Mouse (Mus musculus): ENCODE data around the gene Anxa11.
A peak's percentile ranks its signal among the peaks of the same experiment; 100 is the strongest.
"Not testable (repeated sequence)": the region's sequence is repeated elsewhere in the genome, so short reads cannot be mapped to it uniquely, and the experiment has no call there.

Anxa11 gene

DNA sequence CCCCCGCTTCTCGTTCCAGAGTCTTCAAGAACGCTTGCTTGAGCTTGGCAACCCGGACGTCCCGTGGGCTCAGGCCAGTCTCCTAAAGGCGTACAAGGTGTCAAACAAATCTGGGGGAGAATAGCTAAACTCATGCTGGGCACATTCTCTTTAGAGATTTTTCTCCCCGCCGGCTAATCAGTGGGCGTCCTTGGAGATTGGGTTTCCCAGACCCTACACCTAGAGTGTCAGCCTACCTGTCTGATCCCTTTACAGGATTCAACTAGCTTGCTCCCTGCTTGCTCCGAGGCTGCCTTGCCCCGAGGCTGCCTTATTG lies 690 bp downstream of the Anxa11 start:
- DNase-seq: no peak

DNA sequence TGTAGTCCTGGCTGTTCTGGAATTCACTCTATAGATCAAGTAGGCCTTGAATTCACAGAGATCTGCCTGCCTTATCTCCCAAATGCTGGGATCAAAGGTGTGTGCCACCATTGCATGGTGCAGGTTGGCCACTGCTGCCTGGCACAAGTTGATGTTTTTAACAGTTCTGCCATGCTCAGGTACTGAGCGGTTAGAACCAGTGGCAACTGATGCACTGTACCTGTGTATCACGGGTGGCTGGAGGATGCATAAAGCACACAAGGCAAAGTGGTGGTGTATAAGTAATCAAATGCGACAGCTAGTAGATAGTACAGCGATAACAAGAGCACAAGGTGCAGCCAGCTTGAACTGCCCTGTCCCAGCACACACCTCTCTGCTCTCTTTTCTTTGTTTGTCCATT lies 2.4 kb downstream of the Anxa11 start:
- DNase-seq: no peak

GRCm38 (mm10) chr14:25845832-25846383 lies 4.0 kb downstream of the Anxa11 start:
- DNase-seq: no peak

DNA sequence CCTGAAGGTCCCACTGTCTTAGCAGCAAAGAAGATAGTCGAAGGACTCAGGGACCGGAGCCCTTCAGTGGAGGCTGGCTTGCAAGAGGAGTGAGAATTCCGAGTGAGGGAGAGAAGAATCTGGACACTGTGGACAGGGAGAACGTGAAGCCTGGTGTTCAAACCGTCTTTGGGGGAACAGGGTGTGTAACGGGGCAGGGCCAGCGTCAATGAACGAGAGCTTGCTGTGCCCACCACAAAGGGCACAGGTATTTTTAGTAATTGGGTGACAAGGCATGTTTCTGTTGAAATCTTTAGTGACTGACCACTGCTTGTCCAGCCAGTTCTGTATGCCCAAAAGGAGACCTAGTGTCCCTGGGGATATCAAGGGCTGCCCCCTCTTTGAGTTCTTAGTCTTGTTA lies 4.6 kb downstream of the Anxa11 start:
- no peak for DNase-seq

DNA sequence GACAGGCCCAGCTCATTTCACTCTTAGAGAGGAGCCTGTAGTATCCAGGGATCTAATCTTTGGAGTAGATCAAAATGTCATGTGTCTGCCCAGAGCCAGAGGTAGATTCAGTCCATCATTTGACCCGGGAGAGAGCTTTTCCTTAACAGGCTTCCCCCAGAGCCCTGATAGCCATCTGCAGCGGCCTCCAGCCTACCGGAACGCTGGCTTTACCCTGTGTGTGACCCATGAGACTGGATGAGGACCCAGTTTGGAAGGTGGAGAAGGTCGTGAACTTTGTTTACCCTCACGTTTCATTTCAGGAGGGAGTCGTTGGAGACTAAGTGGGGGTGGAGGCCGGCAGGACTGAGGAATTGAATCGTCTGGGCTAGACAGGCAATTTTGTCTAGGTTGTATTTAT lies 5.7 kb downstream of the Anxa11 start:
- no peak for DNase-seq

DNA sequence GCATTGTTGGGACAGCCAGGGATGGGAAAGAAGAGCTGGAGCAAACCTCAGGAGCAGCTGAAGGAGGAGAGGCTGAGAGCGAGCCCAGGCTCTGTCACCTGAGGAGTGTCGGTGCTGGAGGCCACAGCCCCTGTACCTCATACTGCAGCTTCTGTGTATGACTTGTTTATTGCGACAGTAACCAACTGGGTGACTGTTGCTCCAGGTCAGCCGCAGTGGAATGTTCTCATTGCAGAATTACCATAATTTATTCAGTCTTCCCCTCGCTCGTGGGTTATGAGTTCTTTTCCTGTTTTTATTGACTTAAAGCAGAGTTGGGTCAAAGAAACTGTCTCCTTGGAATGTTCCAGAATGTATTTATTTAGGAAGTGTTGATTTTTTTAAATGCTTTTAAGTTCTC lies 6.3 kb downstream of the Anxa11 start:
- no peak for DNase-seq

DNA sequence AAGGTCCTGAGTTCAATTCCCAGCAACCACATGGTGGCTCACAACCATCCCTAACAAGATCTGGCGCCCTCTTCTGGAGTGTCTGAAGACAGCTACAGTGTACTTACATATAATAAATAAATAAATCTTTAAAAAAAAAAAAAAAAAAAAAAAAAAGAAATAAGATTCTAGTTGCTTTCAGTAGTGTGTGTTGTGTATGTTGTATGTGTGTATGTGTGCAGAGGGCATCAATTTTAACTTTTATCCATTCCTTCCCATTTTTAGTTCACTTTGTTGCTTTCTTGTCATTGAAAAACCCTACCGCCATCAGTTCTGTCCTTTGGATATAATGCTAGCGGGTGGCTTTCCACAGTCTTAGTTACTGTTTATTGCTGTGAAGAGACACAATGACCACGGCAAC lies 6.8 kb downstream of the Anxa11 start:
- DNase-seq: not testable (repeated sequence)

DNA sequence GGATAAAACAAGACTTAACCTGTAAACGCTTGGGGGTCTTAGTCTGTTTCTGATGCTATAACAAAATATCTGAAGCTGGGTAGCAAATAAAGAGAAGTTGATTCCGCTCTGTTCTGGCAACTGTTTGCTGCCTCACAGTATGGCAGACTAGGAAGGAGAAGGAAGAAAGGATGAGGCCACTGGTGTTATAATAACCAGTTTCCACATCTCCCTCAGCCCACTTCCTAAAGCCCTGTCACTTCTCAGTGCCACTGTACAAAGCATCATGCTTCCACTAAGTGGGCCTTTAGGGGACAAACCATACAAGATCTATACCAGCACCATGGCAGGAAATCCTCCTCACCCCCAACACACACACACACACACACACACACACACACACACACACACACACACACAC lies 8.5 kb downstream of the Anxa11 start:
- DNase-seq: no peak

DNA sequence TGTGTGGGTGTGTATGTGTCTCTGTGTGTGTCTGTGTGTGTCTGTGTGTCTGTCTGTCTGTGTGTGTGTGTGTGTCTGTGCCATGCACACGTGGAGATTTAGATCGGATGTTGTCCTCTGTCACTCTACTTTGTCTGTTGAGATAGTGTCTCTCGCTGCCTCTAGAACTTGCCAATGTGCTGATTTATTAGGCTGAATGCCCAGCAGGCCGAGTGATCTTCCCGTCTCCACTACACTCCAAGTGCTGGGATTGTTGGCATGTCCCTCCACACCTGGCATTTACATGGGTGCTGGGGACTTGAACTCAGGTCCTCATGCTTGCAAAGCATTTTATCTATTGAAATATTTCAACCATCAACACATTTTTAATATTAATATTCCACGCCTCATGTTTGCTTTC lies 9.2 kb downstream of the Anxa11 start:
- no peak for DNase-seq

- DNase-seq: no peak
Observed at GRCm38 (mm10) chr14:25852121-25852561, 10.2 kb downstream of the Anxa11 start.

- DNase-seq: no peak
Observed at GRCm38 (mm10) chr14:25853295-25853694, 11.3 kb downstream of the Anxa11 start.

GRCm38 (mm10) chr14:25853717-25854452 lies 11.9 kb downstream of the Anxa11 start:
- no peak for DNase-seq

- no peak for DNase-seq
Observed at GRCm38 (mm10) chr14:25855241-25855885, 13.4 kb downstream of the Anxa11 start.

DNA sequence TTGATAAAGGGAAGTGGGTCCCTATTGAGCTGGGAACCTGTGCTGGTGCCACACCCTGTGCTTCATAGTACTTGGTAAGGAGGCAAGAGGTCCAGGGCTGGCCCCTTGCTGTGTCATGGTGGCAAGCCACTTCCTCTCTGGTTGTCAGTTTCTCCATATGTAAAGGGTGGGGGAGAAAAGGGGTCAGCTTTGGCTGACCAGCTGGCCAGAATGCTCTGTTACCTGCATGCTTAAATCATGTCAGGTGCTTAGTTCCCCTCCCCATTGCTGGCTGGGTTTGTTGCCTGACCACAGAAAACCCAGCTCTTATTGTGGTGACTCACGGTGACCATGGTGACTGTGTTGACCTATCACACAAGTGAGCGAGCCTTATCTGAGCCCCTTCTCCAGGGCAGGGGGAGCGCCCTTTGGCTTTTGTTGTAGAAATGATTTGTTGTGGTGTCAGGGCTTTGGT lies 15.2 kb downstream of the Anxa11 start:
- peak; percentile 18 for DNase-seq

DNA sequence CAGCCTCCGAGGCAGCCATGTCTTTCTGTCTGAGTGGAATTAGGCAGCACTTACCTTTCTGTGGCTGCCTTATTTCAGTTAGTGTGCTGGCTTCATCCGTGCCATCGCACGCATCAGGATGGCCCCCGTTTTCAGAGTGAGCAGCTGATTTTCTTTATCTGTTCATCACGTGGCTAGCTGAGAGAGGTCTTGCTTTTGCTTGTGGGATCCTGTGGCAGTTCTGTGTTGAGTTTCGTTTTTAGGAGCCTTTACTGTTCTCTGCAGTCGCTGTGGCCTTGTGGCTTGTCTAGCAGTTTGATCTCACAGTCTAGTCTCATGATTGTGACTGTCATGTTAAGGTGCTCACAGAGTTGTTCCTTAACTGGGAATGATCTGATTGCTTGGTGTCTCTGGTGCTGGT lies 16.0 kb downstream of the Anxa11 start:
- peak; percentile 38 for DNase-seq

DNA sequence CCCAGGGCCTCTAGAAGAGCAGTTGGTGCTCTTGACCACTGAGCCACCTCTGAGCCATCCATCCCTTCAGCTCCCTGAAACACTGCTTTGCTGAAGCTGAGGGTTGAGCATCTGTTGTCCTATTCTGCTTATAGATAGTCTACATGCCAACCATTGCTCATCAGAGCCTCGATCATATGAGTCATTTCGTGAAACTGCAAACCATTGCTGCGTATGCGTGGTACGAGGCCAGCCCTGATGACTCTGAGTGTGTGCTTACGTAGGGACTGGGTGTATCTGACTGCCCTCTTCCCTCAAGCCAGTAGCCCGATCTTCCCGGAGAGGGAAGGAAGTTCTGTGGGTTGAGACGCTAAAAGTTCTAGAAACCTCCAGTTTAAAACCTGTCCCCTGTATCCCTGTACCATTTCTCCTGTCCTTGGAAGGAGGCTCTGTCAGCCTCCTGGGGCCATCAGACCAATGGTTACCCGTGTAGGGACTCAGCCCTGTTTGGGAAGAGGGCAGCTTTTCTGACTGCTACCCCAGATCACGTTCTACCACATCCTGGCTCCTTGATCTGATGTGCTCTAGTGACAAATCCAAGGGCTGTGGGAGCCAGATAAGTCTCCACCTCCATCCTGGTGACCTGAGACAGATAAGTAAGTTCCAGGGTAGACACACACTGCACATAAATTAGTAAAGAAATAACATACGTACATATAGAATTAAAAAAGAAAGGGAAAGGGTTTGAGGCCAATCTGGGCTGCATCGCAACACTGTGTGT lies 20.0 kb downstream of the Anxa11 start:
- no peak for DNase-seq

- DNase-seq: no peak
Observed at GRCm38 (mm10) chr14:25863721-25864120, 21.8 kb downstream of the Anxa11 start.

DNA sequence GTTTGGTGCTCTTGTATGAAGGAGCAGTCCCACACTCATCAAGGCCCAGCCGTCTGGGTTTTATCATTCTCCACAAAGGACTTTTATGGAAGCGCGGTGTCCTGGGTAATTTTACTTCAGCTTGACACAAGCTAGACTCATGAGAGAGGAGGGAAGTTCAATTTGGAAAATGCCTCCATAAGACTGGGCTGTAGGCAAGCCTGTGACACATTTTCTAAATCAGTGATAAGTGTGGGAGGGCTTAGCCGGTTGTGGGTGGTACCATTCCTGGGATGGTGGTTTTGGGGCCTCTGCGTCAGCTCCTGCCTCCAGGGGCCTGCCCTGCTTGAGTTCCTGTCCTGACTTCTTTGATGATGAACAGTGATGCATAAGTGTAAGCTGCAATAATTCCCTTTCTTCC lies 23.3 kb downstream of the Anxa11 start:
- no peak for DNase-seq

DNA sequence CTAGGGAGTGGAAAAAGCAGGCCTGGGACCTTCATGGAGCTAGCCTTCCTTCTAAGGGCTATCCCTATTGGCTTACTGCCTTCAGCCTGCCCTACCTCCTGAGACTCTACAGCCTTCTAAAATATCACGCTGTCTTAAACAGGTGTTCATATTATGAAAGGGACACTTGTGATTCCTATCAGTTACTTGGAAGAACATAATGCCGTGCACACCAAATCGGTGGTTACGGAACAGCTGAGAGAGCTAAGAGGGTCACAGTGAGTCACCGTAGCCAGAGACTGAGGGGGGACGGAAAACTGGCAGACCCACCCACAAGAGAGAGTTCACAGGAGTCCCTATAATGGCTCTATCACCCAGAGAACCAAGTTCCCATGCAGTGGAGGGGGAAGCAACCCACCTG lies 24.4 kb downstream of the Anxa11 start:
- DNase-seq: no peak

GRCm38 (mm10) chr14:25866832-25867231 lies 24.9 kb downstream of the Anxa11 start:
- no peak for DNase-seq

DNA sequence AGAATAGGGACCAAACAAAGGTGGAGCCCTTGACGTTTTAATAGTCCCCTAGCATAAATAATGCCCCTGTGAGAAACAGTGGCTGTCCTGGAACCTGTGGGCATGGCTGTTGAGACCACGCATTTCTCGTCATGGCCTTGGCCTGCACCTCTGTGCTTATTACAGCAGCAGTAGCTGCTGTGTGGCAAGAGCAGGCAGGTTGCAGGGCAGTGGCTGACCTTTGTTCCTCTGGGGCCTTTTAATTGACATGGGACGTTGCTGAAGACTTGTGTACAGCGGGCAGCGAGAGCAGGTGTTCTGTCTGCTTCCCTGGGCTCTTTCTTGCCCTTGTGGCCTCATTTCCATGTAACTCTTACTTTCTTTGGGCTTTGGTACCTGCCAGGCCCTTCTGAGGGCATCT lies 25.9 kb downstream of the Anxa11 start:
- no peak for DNase-seq

DNA sequence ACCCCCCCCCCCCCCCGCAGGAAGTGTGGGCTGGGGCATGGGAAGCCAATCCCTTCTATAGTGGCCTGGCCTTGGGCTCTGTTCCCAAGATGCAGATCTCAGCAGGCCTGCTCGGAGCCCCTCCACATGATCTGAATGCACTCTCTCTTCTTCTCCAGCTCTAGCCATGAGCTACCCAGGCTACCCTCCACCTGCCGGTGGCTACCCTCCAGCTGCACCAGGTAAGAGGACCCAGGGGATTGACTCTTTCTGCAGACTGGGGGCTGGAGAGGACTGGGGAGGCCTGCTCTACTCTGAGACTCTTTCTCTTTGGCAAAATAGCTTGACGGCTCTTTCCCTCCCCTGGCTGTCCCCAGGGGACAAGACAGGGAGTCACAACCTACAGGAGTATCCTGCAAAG lies 26.8 kb downstream of the Anxa11 start:
- no peak for DNase-seq

DNA sequence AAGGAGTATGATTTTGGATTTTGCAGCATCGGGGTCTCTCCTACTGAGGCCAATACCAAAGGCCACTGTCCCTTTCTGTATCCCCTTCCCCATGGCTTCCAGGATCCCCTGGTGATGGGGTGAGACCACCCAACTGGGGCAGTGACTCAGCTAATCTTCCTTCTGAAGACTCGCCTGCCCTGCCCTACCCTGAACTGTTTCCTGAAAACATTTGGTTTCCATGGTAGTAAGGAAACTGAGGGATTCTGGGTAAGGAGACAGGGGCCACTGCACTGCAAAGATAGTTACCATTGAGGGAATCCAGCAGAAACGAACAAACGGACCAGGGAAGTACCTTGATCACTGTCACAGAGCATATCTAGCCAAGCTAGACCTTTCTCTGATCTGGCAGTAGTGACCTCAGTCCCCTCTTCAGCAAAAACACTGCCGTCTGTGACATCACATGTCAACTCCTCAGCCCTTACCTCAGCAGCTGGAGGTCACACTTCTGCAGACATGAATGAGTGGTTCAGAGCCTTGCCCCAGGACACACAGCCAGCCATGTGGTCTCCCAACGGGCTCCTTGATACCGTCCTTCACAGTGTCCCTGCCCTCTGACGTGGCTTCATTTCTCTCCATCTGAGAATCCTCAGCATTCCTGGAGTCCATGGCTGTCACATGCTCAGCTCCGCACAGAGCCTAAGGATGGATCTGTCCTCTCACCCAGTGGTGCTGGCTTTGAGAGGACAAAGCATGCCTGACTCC lies 27.4 kb downstream of the Anxa11 start:
- DNase-seq: no peak
